Mouse (Mus musculus): ENCODE data around the gene 4921539E11Rik. TPM values are rescaled to one million over a fixed set of nuclear protein-coding genes. Genes with fewer than 3 reads are reported as not detected.

The 4921539E11Rik gene
- polyA plus RNA-seq (2014; fragmentation: Illumina TruSeq; extraction: RNeasy Lipid Tissue Mini Kit (QIAGEN cat#74804); ENCODE audit: low replicate concordance): 1.4 TPM

GRCm38 (mm10) chr4:103290763-103291162, at the start of gene 4921539E11Rik:
4921539E11Rik (minus strand) TSS chr4:103290863.

GRCm38 (mm10) chr4:103313587-103314525, 23.2 kb upstream of the 4921539E11Rik start, which contains the start of gene Oma1:
Oma1 (plus strand) TSS chr4:103313812.

GRCm38 (mm10) chr4:103214925-103215820, 75.5 kb downstream of the 4921539E11Rik start, which contains the start of gene Slc35d1:
Slc35d1 (minus strand) TSS chr4:103215164.

Other genes starting within 250 kb of the 4921539E11Rik start
- gene Mier1, start 176.5 kb downstream of the 4921539E11Rik start, polyA plus RNA-seq (2014; fragmentation: Illumina TruSeq; extraction: RNeasy Lipid Tissue Mini Kit (QIAGEN cat#74804); ENCODE audit: low replicate concordance): 130 TPM
- gene Wdr78, start 176.3 kb downstream of the 4921539E11Rik start, polyA plus RNA-seq (2014; fragmentation: Illumina TruSeq; extraction: RNeasy Lipid Tissue Mini Kit (QIAGEN cat#74804); ENCODE audit: low replicate concordance): 1.4 TPM
- 36.9 TPM for gene Slc35d1, start 75.7 kb downstream of the 4921539E11Rik start, polyA plus RNA-seq (2014; fragmentation: Illumina TruSeq; extraction: RNeasy Lipid Tissue Mini Kit (QIAGEN cat#74804); ENCODE audit: low replicate concordance)
- gene Oma1, start 22.9 kb upstream of the 4921539E11Rik start, polyA plus RNA-seq (2014; fragmentation: Illumina TruSeq; extraction: RNeasy Lipid Tissue Mini Kit (QIAGEN cat#74804); ENCODE audit: low replicate concordance): 11.2 TPM